Mouse (Mus musculus) C2C12 (cell line): ENCODE data around the gene Ccdc134.

Experiments used
- CTCF ChIP-seq: IDR thresholded peaks from one replicate; pipeline ENCODE4 v1.5.1; 2011; ENCODE audit not compliant: control insufficient read depth, insufficient read depth, insufficient read length
- MYOD1 ChIP-seq: IDR thresholded peaks from one replicate; pipeline ENCODE4 v1.6.1; 2011; ENCODE audit warnings: low read depth; ENCODE audit not compliant: control insufficient read depth, insufficient read length
- MYOG ChIP-seq: IDR thresholded peaks from one replicate; pipeline ENCODE4 v1.6.1; 2011; ENCODE audit not compliant: control insufficient read depth, insufficient read length; ENCODE audit errors: extremely low read depth
- USF1 ChIP-seq: IDR thresholded peaks from one replicate; pipeline ENCODE4 v1.6.1; 2011; ENCODE audit warnings: low read depth, mild to moderate bottlenecking, control low read depth, moderate library complexity

- TF ChIP-seq CTCF: no peak
- no peak for TF ChIP-seq MYOD1
- no peak for TF ChIP-seq MYOG
- TF ChIP-seq USF1: no peak
These were observed 16.4 kb downstream of the Ccdc134 start for GRCm38 (mm10) chr15:82144157-82144556.
